Mouse (Mus musculus) CH12F3 (cell line): ENCODE measurements around the gene Cxcr6.

Experiments
- in situ Hi-C: fragments of 300-500 bp; cut with MboI; formaldehyde crosslinking; loops from 2 replicates; pipeline ENCODE4 v1.14.3; 2020; ENCODE audit warnings: low sequenced_read_pairs

Gene Cxcr6

GRCm38 (mm10) chr9:123815996-123816395 is 9.7 kb downstream of the Cxcr6 start:
- in situ Hi-C loops = no loop called here

GRCm38 (mm10) chr9:123818601-123819000 is 12.3 kb downstream of the Cxcr6 start:
- in situ Hi-C loops = no loop called here

GRCm38 (mm10) chr9:123826631-123827030 is 20.4 kb downstream of the Cxcr6 start:
- in situ Hi-C loops = no loop called here

- in situ Hi-C loops = no loop called here
Measured at GRCm38 (mm10) chr9:123828916-123829315, 22.6 kb downstream of the Cxcr6 start.

- in situ Hi-C loops = no loop called here
Measured at GRCm38 (mm10) chr9:123835851-123836250, 29.6 kb downstream of the Cxcr6 start.

- in situ Hi-C loops = no loop called here
Measured at GRCm38 (mm10) chr9:123840243-123840642, 34.0 kb downstream of the Cxcr6 start.

- in situ Hi-C loops = no loop called here
Measured at GRCm38 (mm10) chr9:123844468-123844867, 38.2 kb downstream of the Cxcr6 start.

- in situ Hi-C loops = no loop called here
Measured at GRCm38 (mm10) chr9:123845120-123845519, 38.8 kb downstream of the Cxcr6 start.

GRCm38 (mm10) chr9:123846490-123846889 is 40.2 kb downstream of the Cxcr6 start:
- in situ Hi-C loops = no loop called here

- in situ Hi-C loops = no loop called here
Measured at GRCm38 (mm10) chr9:123849976-123850695, 43.9 kb downstream of the Cxcr6 start.

- in situ Hi-C loops = no loop called here
Measured at GRCm38 (mm10) chr9:123850705-123851061, 44.4 kb downstream of the Cxcr6 start.

GRCm38 (mm10) chr9:123851062-123851712 is 44.9 kb downstream of the Cxcr6 start:
- in situ Hi-C loops = no loop called here

GRCm38 (mm10) chr9:123851713-123852448 is 45.6 kb downstream of the Cxcr6 start, which contains the start of gene Fyco1:
Fyco1 (minus strand) TSS chr9:123851899.
- in situ Hi-C loops = no loop called here

GRCm38 (mm10) chr9:123852449-123853390 is 46.4 kb downstream of the Cxcr6 start:
- in situ Hi-C loops = no loop called here

GRCm38 (mm10) chr9:123856836-123857235 is 50.6 kb downstream of the Cxcr6 start:
- in situ Hi-C loops = no loop called here
